Mouse (Mus musculus): ENCODE data around the gene Abhd12. TPM values are rescaled to one million over a fixed set of nuclear protein-coding genes. Genes with fewer than 3 reads are reported as not detected.

The Abhd12 gene
- polyA plus RNA-seq, 1 experiment from 2014 or later, result 41.5 TPM

- Histone ChIP-seq H3K9ac (ENCODE audit: low read depth, low read length) (no peak overlapping the region), H3K4me1 (replicated peaks; ENCODE audit: control insufficient read depth, insufficient read depth, low read length) (no peaks in the 10 kb centered on the region), H3K9me3 (ENCODE audit: control insufficient read depth) (no peaks in the 10 kb centered on the region), H3K4me2 (replicated peaks; ENCODE audit: low read depth) (no peak overlapping the region), H3K27ac (ENCODE audit: low read depth, low read length) (no peak overlapping the region), H3K36me3 (ENCODE audit: control insufficient read depth, insufficient read depth) (no peaks in the 10 kb centered on the region), H3K4me3 (ENCODE audit: low read depth, low read length) (no peak overlapping the region), H3K27me3 (replicated peaks; ENCODE audit: control insufficient read depth, insufficient read depth, low read length) (no peaks in the 10 kb centered on the region)
- WGBS, result 87% methylated on average over 7 of the region's 7 CpGs
- no peak for ATAC-seq
- no peak for TF ChIP-seq CTCF (IDR thresholded peaks at IDR 0.05; ENCODE audit: low read depth)
Observed at GRCm38 (mm10) chr2:150923505-150923904, 19.0 kb upstream of the Abhd12 start.

GRCm38 (mm10) chr2:150923026-150923425 is 18.5 kb upstream of the Abhd12 start:
- Histone ChIP-seq H3K4me1 (replicated peaks; ENCODE audit: control insufficient read depth, insufficient read depth, low read length) (no peaks in the 10 kb centered on the region), H3K4me2 (replicated peaks; ENCODE audit: low read depth) (no peak overlapping the region), H3K27me3 (replicated peaks; ENCODE audit: control insufficient read depth, insufficient read depth, low read length) (no peaks in the 10 kb centered on the region), H3K36me3 (ENCODE audit: control insufficient read depth, insufficient read depth) (no peaks in the 10 kb centered on the region), H3K4me3 (ENCODE audit: low read depth, low read length) (no peak overlapping the region), H3K9me3 (ENCODE audit: control insufficient read depth) (no peaks in the 10 kb centered on the region), H3K27ac (ENCODE audit: low read depth, low read length) (no peak overlapping the region), H3K9ac (ENCODE audit: low read depth, low read length) (no peak overlapping the region)
- WGBS, result 93% methylated on average over 3 of the region's 3 CpGs
- ATAC-seq, result no peak
- no peak for TF ChIP-seq CTCF (IDR thresholded peaks at IDR 0.05; ENCODE audit: low read depth)

- no peak for TF ChIP-seq CTCF (IDR thresholded peaks at IDR 0.05; ENCODE audit: low read depth)
- no peak overlapping the region for H3K27ac ChIP-seq (ENCODE audit: low read depth, low read length)
- 0 out of 2 replicates have a peak, but pooled peaks cover 1% of the 10 kb centered on the region for H3K36me3 ChIP-seq (ENCODE audit: control insufficient read depth, insufficient read depth)
- H3K9ac ChIP-seq (ENCODE audit: low read depth, low read length), result no peak overlapping the region
- no peak for ATAC-seq
- H3K4me1 ChIP-seq (replicated peaks; ENCODE audit: control insufficient read depth, insufficient read depth, low read length), result no peaks in the 10 kb centered on the region
- H3K27me3 ChIP-seq (replicated peaks; ENCODE audit: control insufficient read depth, insufficient read depth, low read length), result no peaks in the 10 kb centered on the region
- H3K9me3 ChIP-seq (ENCODE audit: control insufficient read depth), result no peaks in the 10 kb centered on the region
- no peak overlapping the region for H3K4me2 ChIP-seq (replicated peaks; ENCODE audit: low read depth)
- H3K4me3 ChIP-seq (ENCODE audit: low read depth, low read length), result no peak overlapping the region
- WGBS, result 85% methylated on average over 4 of the region's 4 CpGs
Observed at GRCm38 (mm10) chr2:150922165-150922564, 17.6 kb upstream of the Abhd12 start.

- 60% methylated on average over 6 of the region's 6 CpGs for WGBS
- Histone ChIP-seq H3K9me3 (ENCODE audit: control insufficient read depth) (no peaks in the 10 kb centered on the region), H3K27ac (ENCODE audit: low read depth, low read length) (no peak overlapping the region), H3K9ac (ENCODE audit: low read depth, low read length) (no peak overlapping the region), H3K4me3 (ENCODE audit: low read depth, low read length) (no peak overlapping the region), H3K27me3 (replicated peaks; ENCODE audit: control insufficient read depth, insufficient read depth, low read length) (no peaks in the 10 kb centered on the region), H3K36me3 (ENCODE audit: control insufficient read depth, insufficient read depth) (0 out of 2 replicates have a peak, but pooled peaks cover 5% of the 10 kb centered on the region), H3K4me2 (replicated peaks; ENCODE audit: low read depth) (no peak overlapping the region), H3K4me1 (replicated peaks; ENCODE audit: control insufficient read depth, insufficient read depth, low read length) (no peaks in the 10 kb centered on the region)
- no peak for TF ChIP-seq CTCF (IDR thresholded peaks at IDR 0.05; ENCODE audit: low read depth)
- ATAC-seq, result 0 out of 2 replicates have a peak, but pooled peaks have one; percentile 31
Observed at GRCm38 (mm10) chr2:150921697-150922096, 17.2 kb upstream of the Abhd12 start.

- Histone ChIP-seq H3K27me3 (replicated peaks; ENCODE audit: control insufficient read depth, insufficient read depth, low read length) (no peaks in the 10 kb centered on the region), H3K9ac (ENCODE audit: low read depth, low read length) (no peak overlapping the region), H3K4me3 (ENCODE audit: low read depth, low read length) (no peak overlapping the region), H3K4me1 (replicated peaks; ENCODE audit: control insufficient read depth, insufficient read depth, low read length) (no peaks in the 10 kb centered on the region), H3K9me3 (ENCODE audit: control insufficient read depth) (no peaks in the 10 kb centered on the region), H3K4me2 (replicated peaks; ENCODE audit: low read depth) (no peak overlapping the region), H3K27ac (ENCODE audit: low read depth, low read length) (no peak overlapping the region), H3K36me3 (ENCODE audit: control insufficient read depth, insufficient read depth) (0 out of 2 replicates have a peak, but pooled peaks cover 5% of the 10 kb centered on the region)
- no peak for TF ChIP-seq CTCF (IDR thresholded peaks at IDR 0.05; ENCODE audit: low read depth)
- no peak for ATAC-seq
- WGBS, result 88% methylated on average over 3 of the region's 3 CpGs
Observed at GRCm38 (mm10) chr2:150920543-150920942, 16.0 kb upstream of the Abhd12 start.

- H3K27ac ChIP-seq (ENCODE audit: low read depth, low read length), result no peak overlapping the region
- no peak overlapping the region for H3K9ac ChIP-seq (ENCODE audit: low read depth, low read length)
- peak; percentile 79 for ATAC-seq
- H3K4me2 ChIP-seq (replicated peaks; ENCODE audit: low read depth), result no peak overlapping the region
- H3K4me1 ChIP-seq (replicated peaks; ENCODE audit: control insufficient read depth, insufficient read depth, low read length), result no peaks in the 10 kb centered on the region
- no peak for TF ChIP-seq CTCF (IDR thresholded peaks at IDR 0.05; ENCODE audit: low read depth)
- 0 out of 2 replicates have a peak, but pooled peaks cover 5% of the 10 kb centered on the region for H3K36me3 ChIP-seq (ENCODE audit: control insufficient read depth, insufficient read depth)
- no peaks in the 10 kb centered on the region for H3K9me3 ChIP-seq (ENCODE audit: control insufficient read depth)
- 63% methylated on average over 3 of the region's 3 CpGs for WGBS
- no peak overlapping the region for H3K4me3 ChIP-seq (ENCODE audit: low read depth, low read length)
- no peaks in the 10 kb centered on the region for H3K27me3 ChIP-seq (replicated peaks; ENCODE audit: control insufficient read depth, insufficient read depth, low read length)
Observed at GRCm38 (mm10) chr2:150918720-150919119, 14.2 kb upstream of the Abhd12 start.

- no peaks in the 10 kb centered on the region for H3K4me1 ChIP-seq (replicated peaks; ENCODE audit: control insufficient read depth, insufficient read depth, low read length)
- H3K27me3 ChIP-seq (replicated peaks; ENCODE audit: control insufficient read depth, insufficient read depth, low read length), result no peaks in the 10 kb centered on the region
- no peak overlapping the region for H3K27ac ChIP-seq (ENCODE audit: low read depth, low read length)
- H3K9ac ChIP-seq (ENCODE audit: low read depth, low read length), result no peak overlapping the region
- 0 out of 2 replicates have a peak, but pooled peaks cover 5% of the 10 kb centered on the region for H3K36me3 ChIP-seq (ENCODE audit: control insufficient read depth, insufficient read depth)
- TF ChIP-seq CTCF (IDR thresholded peaks at IDR 0.05; ENCODE audit: low read depth), result no peak
- WGBS, result 84% methylated on average over 5 of the region's 5 CpGs
- no peaks in the 10 kb centered on the region for H3K9me3 ChIP-seq (ENCODE audit: control insufficient read depth)
- H3K4me3 ChIP-seq (ENCODE audit: low read depth, low read length), result no peak overlapping the region
- no peak overlapping the region for H3K4me2 ChIP-seq (replicated peaks; ENCODE audit: low read depth)
- no peak for ATAC-seq
Observed at GRCm38 (mm10) chr2:150915786-150916185, 11.2 kb upstream of the Abhd12 start.

Data from intestine, postnatal 0 days (tissue).